Mouse (Mus musculus) left cerebral cortex, postnatal 10 days (tissue): ENCODE measurements around the gene Abcc4. TPM values are rescaled to one million over a fixed set of nuclear protein-coding genes. Genes with fewer than 3 reads are reported as not detected.

Experiments used
- DNase-seq, 2 experiments: peaks; one replicate each; pipeline ENCODE4 v3.0.0; 2021 to 2022; ENCODE audit warnings: low spot score in 2 of 2, mixed read lengths in 1 of 2; ENCODE audit errors: extremely low spot score in 1 of 2
- intact Hi-C: fragments of 180-260 bp; cut with DNase I; formaldehyde crosslinking; loops from one replicate; pipeline ENCODE4 v1.15.1; 2025
- total RNA-seq, 2 experiments: library from RNA; stranded (reverse); gene quantifications; 2 replicates each; pipeline ENCODE4 v1.2.3; 2021

Abcc4 gene
- total RNA-seq, 2 experiments from 2014 or later = 4.8 to 6.4 TPM

DNA sequence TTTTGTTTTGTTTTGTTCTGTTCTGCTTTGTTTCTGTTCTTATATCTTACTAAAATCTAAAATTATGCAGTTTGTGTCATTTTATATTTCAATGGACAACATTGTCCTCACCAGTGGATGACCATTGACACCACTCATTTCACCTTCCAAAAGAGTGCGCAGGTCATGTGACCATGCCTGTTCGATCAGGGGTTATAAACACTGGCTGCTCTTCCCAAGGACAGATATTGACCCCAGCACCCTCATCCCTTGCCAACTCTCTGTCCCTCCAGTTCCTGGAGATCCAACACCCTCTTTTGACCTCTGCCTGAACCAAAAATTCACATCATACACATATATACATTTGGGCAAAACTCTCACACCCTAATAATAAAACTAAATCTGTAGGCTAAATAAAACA, 8.3 kb upstream of the Abcc4 start:
- DNase-seq = no peak

GRCm38 (mm10) chr14:118713869-118714268, 7.8 kb upstream of the Abcc4 start:
- intact Hi-C loops = no loop called here
- peak in 1 of 2 experiments; percentile 7 for DNase-seq

More for the DNA sequence above, 8.3 kb upstream of the Abcc4 start:
- intact Hi-C loops = no loop called here

DNA sequence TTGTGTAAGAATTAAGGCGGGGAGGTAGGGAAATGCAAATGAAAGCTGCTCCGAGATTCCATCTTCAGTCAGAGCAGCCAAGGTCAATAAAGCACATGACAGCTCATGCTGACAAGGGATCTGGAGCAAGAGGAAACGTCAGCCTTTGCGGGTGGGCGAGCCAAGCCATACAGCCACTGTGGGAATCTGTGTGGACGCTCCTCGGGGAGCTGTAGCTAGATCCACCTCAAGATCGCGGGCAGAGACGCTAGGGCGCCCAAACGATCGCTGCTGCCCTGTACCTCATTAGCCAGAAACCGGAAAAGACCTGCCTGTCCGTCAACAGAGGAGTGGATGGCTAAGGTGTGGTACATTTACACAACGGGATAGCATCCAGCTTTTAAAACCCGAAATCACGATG, 7.4 kb upstream of the Abcc4 start:
- peak in 1 of 2 experiments; percentile 30 for DNase-seq
- intact Hi-C loops = no loop called here

DNA sequence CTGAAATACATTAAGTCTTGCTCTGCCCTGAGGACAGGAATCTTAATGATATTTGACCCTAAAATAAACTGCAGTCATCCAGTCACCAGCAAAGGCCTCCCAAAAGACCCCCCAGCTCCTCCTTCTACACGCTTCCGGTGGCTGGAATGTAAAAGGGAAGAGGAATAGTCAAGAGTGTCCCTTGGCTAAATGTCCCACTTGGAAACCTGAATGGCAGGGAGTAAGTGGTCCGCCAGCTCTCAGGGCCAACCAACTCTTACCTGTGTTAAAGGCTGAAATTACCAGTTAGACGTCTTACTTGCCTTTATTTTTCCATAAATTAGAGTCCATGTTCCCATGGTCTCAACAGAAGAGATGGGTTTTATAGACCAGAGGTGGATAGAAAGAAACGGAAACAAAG, 6.9 kb upstream of the Abcc4 start:
- intact Hi-C loops = no loop called here
- DNase-seq = peak in 1 of 2 experiments; percentile 6

- intact Hi-C loops = no loop called here
- DNase-seq = peak in 1 of 2 experiments; percentile 6
These were observed 4.9 kb upstream of the Abcc4 start for GRCm38 (mm10) chr14:118710945-118711344.

DNA sequence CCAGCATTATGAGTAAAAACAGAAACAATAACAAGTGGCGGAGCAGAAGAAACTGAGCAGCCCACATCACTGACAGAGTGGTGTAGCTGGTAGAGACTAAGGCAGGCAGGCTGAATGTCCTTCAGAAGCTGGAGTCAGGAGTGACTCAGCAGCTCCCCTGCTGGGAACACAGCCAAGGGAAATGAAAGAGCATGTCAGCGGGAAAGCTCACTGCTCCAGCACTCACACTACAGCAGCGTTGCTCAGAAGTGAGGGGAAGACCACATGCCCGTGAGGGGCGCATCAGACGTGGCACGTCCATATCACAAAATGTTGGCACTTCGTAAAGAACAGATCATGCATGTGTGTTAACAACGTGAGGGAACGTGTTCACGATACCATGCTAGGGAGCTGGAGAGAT, 3.7 kb upstream of the Abcc4 start:
- intact Hi-C loops = loop anchor here (5.0 kb wide), 1 partner anchor 58 kb away; no protein-coding TSS in a partner anchor
- peak; percentile 78 to 89 for DNase-seq

DNA sequence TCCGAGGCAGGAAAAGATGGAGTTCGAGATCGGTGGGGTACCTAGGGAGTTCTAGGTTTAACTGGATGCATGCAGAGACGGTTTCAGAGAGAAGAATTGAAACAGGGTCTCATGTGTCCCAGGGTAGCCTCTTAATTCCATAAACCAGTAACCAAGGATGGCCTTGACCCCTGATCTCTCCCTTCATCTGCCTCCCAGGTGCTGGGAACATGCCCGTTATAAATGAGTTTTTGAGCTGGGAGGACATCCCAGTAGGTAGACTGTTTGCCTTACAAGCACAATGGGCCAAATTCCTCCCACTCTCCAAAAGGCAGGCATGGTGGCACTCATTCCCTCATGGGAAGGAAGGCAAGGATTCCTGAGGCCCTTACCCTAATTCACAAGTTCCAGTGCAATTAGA, 2.1 kb upstream of the Abcc4 start:
- intact Hi-C loops = loop anchor here (5.0 kb wide), 1 partner anchor 59 kb away; no protein-coding TSS in a partner anchor
- DNase-seq = peak in 1 of 2 experiments; percentile 2

DNA sequence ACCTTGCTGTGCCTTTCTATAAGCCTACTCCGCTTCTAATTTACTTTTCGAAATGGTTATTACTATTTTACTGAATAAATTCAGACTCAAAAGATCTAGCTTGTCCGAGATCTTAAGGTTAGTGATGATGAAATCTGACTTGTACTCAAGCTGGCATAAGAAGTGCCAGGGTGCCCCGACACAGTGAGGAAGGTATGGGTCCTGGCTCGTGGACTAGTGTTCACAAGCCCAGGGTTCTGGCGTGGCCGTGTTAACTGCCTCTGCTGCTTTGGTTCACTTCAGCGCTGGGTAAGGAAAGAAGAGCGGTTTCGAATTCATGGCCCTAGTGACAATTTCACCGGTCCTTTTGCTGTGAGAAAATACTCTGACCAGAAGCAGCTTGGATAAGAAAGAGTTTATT, 943 bp upstream of the Abcc4 start:
- no peak for DNase-seq
- intact Hi-C loops = loop anchor here (5.0 kb wide), 1 partner anchor 60 kb away; no protein-coding TSS in a partner anchor

DNA sequence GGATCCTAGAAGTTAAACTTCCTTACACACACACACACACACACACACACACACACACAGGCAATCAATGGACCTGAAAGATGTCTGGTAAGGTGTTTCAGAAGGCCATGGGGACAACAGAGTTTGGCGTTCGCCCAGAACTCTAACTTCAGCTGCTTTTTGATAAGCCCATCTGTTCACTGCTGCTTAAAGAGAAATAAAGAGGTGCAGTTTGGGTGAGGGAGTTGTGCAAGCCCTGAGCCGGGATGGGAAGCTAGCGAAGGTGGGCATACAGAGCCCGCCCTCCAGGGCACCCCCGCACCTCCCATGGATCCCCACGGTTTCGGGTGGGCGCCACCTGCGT, 583 bp downstream of the Abcc4 start:
- no peak for DNase-seq
- intact Hi-C loops = loop anchor here (5.0 kb wide), 1 partner anchor 62 kb away; no protein-coding TSS in a partner anchor

DNA sequence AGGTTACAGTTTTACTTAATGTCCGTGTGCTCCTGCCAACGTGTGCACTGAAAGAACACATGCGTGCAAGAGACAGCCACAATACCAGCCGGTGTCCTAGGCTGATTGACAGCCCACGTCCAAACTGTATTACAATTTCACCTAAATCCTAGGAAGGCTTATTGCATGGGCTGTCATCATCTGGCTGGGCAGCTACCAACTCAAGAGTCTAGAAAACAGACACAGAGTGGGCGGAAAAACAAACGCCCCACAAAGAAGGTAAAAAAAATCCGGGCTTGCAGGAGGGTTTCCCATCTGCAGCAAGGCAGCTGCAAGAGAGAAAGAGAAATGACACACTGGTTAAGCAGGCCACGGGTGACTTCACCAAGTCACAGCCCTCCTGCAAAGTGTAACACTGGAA, 2.7 kb downstream of the Abcc4 start:
- DNase-seq = peak in 1 of 2 experiments; percentile 4

DNA sequence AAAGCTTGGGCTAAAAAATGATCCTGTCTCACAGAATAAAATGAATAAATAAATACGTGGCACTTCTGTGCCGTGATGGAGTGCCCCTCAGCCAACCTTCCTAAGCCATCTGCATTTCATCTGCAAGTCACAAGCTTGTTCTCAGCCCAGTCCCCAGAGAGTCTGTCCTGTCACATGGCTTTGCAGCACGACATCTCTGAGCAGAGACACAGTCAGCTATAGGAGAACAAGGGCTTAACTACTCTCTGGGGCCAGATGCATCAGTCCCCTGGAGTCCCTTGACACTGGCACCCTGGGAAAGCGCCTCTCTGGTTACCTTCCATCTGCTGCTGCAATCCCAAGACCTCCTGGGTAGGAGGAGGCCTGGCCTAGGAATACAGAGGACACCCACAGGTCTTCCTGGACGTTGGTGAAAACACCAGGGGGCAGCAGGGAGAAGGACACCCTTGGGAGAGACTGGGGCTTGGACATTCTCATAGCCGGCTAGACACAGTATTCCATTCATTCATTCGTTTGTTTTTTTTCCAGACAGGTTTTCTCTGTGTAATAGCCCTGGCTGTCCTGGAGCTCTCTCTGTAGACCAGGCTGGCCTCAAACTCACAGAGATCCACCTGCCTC, 3.9 kb downstream of the Abcc4 start:
- DNase-seq = peak in 1 of 2 experiments; percentile 46
- intact Hi-C loops = no loop called here

More for the DNA sequence above, 2.7 kb downstream of the Abcc4 start:
- intact Hi-C loops = no loop called here

DNA sequence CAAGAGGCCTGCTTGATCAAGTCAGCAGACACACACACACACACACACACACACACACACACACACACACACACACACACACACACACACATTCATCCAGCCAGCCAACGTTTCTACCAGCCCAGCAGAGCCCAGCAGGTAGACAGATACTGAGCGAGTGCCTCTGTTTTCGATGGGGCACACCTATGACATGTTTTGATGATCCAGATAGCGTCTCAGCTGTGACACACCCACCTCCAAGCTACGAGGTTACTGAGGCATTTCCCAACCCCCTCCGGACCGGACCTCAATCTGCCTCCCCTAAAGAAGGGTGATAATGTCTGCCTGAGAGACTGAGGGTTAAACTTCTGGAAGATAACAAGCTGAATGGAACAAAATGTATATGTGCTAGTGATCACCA, 5.4 kb downstream of the Abcc4 start:
- intact Hi-C loops = no loop called here
- no peak for DNase-seq

GRCm38 (mm10) chr14:118699963-118700362, 6.1 kb downstream of the Abcc4 start:
- DNase-seq = no peak
- intact Hi-C loops = no loop called here

GRCm38 (mm10) chr14:118699508-118699907, 6.5 kb downstream of the Abcc4 start:
- DNase-seq = no peak
- intact Hi-C loops = no loop called here

DNA sequence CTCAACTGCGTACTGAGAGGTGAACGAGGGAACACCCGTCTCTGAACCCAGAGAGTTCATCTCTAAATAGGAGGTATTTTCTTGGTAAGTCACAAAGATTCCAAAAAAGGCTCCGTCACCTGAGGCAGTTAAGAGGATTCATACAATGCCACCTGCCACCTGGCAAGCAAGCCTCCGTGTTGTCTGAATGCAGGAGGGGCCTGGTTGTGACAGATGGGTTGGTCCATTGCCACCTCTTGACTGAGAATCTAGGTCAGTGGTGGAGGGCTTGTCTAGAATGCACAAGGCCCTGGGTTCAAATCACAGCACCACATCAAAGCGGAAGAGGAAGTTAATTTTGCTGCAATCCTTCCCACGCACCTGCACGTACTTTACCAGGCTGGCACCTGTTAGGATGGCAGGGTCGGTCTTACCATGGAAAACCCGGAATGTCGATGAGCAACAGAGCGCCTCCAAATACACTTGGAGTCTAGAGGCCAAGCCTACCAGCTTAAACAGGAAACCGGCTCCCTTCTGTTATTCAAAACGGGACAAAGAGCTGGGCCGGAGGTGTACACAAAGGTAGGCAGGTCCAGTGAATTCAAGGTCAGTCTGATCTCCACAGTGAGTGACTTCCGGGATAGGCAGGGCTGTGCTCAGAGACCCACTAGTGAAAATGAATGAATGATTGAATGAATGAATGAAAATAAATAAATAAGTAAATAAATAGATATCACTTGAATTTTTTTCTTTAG, 9.3 kb downstream of the Abcc4 start:
- DNase-seq = no peak
- intact Hi-C loops = no loop called here

DNA sequence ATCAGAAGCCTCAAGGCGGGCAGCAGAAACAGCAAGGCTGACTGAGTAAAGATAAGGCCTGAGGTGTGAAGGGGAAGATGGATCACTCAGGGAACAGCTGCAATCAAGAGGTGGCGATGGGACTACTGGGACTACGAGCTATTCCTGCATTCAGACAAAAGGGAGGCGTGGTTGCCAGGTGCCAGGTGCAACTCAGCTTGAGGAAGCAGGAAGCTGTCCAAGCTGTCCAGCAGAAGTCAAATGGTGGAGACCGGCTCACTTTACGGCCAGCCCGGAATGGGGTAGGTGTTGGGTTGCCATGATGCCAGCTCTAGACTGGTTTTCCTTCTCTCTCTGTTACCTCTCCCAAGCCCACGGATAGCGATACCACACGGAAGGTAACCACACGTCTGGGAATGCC, 10.2 kb downstream of the Abcc4 start:
- intact Hi-C loops = no loop called here
- no peak for DNase-seq

DNA sequence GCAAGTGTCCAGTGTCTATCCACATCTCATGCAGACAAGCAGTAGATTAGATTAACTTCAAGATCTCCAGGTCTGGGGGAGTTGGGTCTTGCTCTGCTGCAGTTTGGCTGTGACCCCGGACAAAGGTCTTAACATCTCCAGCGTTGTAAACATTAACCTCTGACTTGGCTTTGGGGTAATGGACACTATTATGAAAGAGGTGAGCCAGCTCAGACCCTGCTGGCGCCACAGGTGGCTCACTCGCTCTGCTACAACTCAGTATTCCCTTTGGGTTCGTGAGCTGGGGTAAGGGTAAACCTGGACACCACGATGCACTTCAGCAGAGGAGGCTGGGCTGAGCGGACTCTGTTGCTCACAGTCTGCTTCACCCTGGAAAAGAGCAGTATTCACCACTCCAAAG, 11.7 kb downstream of the Abcc4 start:
- no peak for DNase-seq
- intact Hi-C loops = no loop called here

- DNase-seq = peak in 1 of 2 experiments; percentile 48
- intact Hi-C loops = no loop called here
These were observed 14.1 kb downstream of the Abcc4 start for GRCm38 (mm10) chr14:118691910-118692309.

GRCm38 (mm10) chr14:118691404-118691803, 14.6 kb downstream of the Abcc4 start:
- intact Hi-C loops = no loop called here
- DNase-seq = no peak

DNA sequence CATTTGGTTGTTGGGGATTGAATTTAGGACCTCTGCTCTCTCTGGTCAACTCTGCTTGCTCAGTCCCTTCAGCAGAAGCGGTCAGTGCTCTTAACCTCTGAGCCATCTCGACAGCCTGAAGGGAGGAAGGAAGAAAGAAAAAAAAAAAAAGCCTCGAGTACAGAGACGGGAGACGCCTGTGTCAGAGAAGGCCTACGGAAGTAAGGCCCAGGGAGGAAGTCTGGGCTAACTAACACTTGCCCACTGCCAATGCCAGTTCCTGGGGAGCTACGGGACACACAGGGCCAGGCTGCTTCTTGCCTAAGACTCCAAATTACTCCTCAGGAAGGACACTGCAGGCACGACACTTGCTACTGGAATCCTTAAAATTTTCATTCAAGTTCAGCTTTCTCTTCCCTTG, 15.1 kb downstream of the Abcc4 start:
- no peak for DNase-seq
- intact Hi-C loops = no loop called here
